Mouse (Mus musculus): ENCODE data around the gene Tcp10b.
"Not testable (repeated sequence)": the region's sequence is repeated elsewhere in the genome, so short reads cannot be mapped to it uniquely, and the experiment has no call there.

GRCm38 (mm10) chr17:13106563-13106962 lies 45.7 kb downstream of the Tcp10b start:
- TF ChIP-seq CTCF (IDR thresholded peaks at IDR 0.05); EP300 (IDR thresholded peaks at IDR 0.05; ENCODE audit: insufficient read depth, low read depth, low read length); POLR2A (IDR thresholded peaks at IDR 0.05; ENCODE audit: insufficient read depth, low read depth, low read length): not testable (repeated sequence)

All from heart, adult 2 months (tissue).